Mouse (Mus musculus) embryonic facial prominence, embryonic 14.5 days (tissue): ENCODE measurements around the gene Cnot4. TPM values are rescaled to one million over a fixed set of nuclear protein-coding genes. Genes with fewer than 3 reads are reported as not detected.

Experiments
- ATAC-seq: fragments of 200-750 bp; cut with Nextera tagmentation; 2 replicates; pipeline ENCODE4 v1.8.0; 2017; ENCODE audit warnings: low read depth, moderate number of reproducible peaks, moderate TSS enrichment
- DNase-seq: peaks from one replicate; pipeline ENCODE4 v3.0.0-alpha.2; 2015; ENCODE audit warnings: low spot score
- H3K27ac ChIP-seq: fragments of 300-500 bp; sonication (generic); replicated peaks from 2 replicates; pipeline ENCODE4 v1.5.1; 2014; ENCODE audit warnings: low read depth, mild to moderate bottlenecking, low read length, moderate library complexity
- H3K27me3 ChIP-seq: fragments of 300-500 bp; sonication (generic); replicated peaks from 2 replicates; pipeline ENCODE4 v1.6.1; 2014; ENCODE audit warnings: low read length; ENCODE audit not compliant: control insufficient read depth, insufficient read depth
- H3K36me3 ChIP-seq: fragments of 300-500 bp; sonication (generic); 2 replicates; pipeline ENCODE4 v1.6.1; 2014; ENCODE audit warnings: low read length, mixed read lengths; ENCODE audit not compliant: control insufficient read depth, insufficient read depth
- H3K4me1 ChIP-seq: fragments of 300-500 bp; sonication (generic); 2 replicates; pipeline ENCODE4 v1.6.1; 2014; ENCODE audit warnings: antibody characterized with exemption, low read length; ENCODE audit not compliant: control insufficient read depth, insufficient read depth
- H3K4me2 ChIP-seq: fragments of 300-500 bp; sonication (generic); 2 replicates; pipeline ENCODE4 v1.6.1; 2014; ENCODE audit warnings: low read depth, mild to moderate bottlenecking, low read length, moderate library complexity, mixed read lengths
- H3K4me3 ChIP-seq: fragments of 300-500 bp; sonication (generic); 2 replicates; pipeline ENCODE4 v1.5.1; 2014; ENCODE audit warnings: low read depth, mild to moderate bottlenecking, low read length
- H3K9ac ChIP-seq: fragments of 300-500 bp; sonication (generic); 2 replicates; pipeline ENCODE4 v1.6.1; 2014; ENCODE audit warnings: low read depth, mild to moderate bottlenecking, low read length, moderate library complexity, mixed read lengths
- H3K9me3 ChIP-seq: fragments of 300-500 bp; sonication (generic); 2 replicates; pipeline ENCODE4 v1.6.1; 2016; ENCODE audit warnings: low read length; ENCODE audit not compliant: control insufficient read depth
- WGBS: fragments of 180-500 bp; shearing (Covaris S2); extraction: QIAGEN DNeasy Blood & Tissue Kit; methylation state at CpG from one replicate; pipeline ENCODE4 v1.1.7; 2014; 5-methylcytosine and 5-hydroxymethylcytosine counted together
- polyA plus RNA-seq: library from polyadenylated mRNA; unstranded; fragments of >200 nt; fragmentation: Nextera tagmentation; extraction: Ambion mirVana; gene quantifications from 2 replicates; pipeline ENCODE4 v1.2.1, GENCODE M21; 2014

Cnot4 gene
- polyA plus RNA-seq, 1 experiment from 2014 or later = 29.8 TPM

DNA sequence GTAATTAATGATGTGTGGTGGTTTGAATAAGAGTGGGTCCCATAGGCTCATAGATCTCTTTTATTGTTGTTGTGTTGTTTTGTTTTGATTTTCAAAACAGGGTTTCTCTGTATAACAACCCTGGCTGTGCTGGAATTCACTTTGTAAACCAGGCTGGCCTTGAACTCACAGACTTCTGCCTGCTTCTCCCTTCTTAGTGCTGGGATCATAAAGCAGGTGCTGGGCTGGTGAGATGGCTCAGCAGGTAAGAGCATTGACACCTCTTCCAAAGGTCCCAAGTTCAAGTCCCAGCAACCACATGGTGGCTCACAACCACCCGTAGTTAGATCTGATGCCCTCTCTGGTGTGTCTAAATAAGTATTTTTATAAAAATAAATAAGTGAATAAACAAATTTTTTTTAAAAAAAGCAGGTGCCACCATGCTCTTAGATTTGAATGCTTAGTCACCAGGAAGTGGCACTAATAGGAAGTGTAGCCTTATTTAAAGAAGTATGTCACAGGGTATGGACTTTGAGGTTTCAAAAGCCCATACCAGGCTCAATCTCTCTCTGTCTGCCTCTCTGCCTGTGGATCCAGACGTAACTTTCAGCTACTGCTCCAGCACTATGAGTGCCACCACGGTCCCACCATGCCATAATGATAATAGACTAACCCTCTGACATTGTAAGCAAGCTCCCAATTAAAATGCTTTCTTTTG, 14.3 kb upstream of the Cnot4 start:
- peaks cover 11% of the 10 kb centered on the region; the same call in 1 of the 2 replicates for H3K9me3 ChIP-seq
- H3K36me3 ChIP-seq = no peaks in the 10 kb centered on the region
- ATAC-seq (no peak), DNase-seq (no peak)
- no peaks in the 10 kb centered on the region for H3K27me3 ChIP-seq
- H3K4me2 ChIP-seq = no peak overlapping the region
- 77% methylated on average over 3 of the region's 3 CpGs for WGBS
- H3K27ac ChIP-seq = no peak overlapping the region
- H3K9ac ChIP-seq = no peak overlapping the region
- no peaks in the 10 kb centered on the region for H3K4me1 ChIP-seq
- H3K4me3 ChIP-seq = no peak overlapping the region

- 74% methylated on average over 2 of the region's 2 CpGs for WGBS
- no peak for DNase-seq
- Histone ChIP-seq H3K4me1 (no peaks in the 10 kb centered on the region), H3K9ac (no peak overlapping the region), H3K27me3 (no peaks in the 10 kb centered on the region), H3K4me3 (no peak overlapping the region), H3K9me3 (peaks cover 11% of the 10 kb centered on the region; the same call in 1 of the 2 replicates), H3K4me2 (no peak overlapping the region), H3K36me3 (no peaks in the 10 kb centered on the region), H3K27ac (no peak overlapping the region)
- ATAC-seq = no peak
These were observed 12.0 kb upstream of the Cnot4 start for GRCm38 (mm10) chr6:35145569-35145968.

- 87% methylated on average over 1 of the region's 1 CpGs for WGBS
- Histone ChIP-seq H3K9me3 (peaks cover 4% of the 10 kb centered on the region; the same call in 1 of the 2 replicates), H3K4me1 (no peaks in the 10 kb centered on the region), H3K36me3 (no peaks in the 10 kb centered on the region), H3K27me3 (no peaks in the 10 kb centered on the region), H3K4me3 (no peak overlapping the region), H3K9ac (no peak overlapping the region), H3K4me2 (no peak overlapping the region), H3K27ac (no peak overlapping the region)
- DNase-seq (no peak), ATAC-seq (no peak)
These were observed 6.8 kb upstream of the Cnot4 start for GRCm38 (mm10) chr6:35140351-35140750.

DNA sequence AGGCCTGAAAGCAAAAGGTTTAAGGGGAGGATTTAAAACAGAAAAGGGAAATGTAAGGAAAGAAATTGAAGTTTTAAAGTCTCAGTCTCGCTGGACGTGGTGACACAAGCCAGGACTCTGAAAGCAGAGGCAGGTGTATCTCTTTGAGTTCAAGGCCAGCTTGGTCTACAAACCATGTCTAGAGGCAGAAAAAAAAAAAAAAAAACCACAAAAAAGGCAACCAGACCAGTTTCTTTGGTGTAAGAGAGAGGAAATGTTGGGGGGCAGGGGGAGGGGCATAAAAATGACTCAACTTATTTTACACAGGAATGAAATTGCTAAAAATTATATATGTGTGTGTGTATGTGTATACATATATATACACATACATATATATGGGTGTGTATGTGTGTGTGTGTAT, 1.3 kb upstream of the Cnot4 start:
- no peak overlapping the region for H3K9ac ChIP-seq
- H3K4me3 ChIP-seq = peak overlapping the region; percentile 79; the same call in 1 of the 2 replicates
- H3K4me1 ChIP-seq = peaks cover 10% of the 10 kb centered on the region
- H3K9me3 ChIP-seq = no peaks in the 10 kb centered on the region
- H3K27me3 ChIP-seq = no peaks in the 10 kb centered on the region
- DNase-seq = no peak
- no peak overlapping the region for H3K27ac ChIP-seq
- no peaks in the 10 kb centered on the region for H3K36me3 ChIP-seq
- ATAC-seq = no peak
- H3K4me2 ChIP-seq = peak overlapping the region; percentile 85; the same call in 1 of the 2 replicates
- 53% methylated on average over 2 of the region's 2 CpGs for WGBS

DNA sequence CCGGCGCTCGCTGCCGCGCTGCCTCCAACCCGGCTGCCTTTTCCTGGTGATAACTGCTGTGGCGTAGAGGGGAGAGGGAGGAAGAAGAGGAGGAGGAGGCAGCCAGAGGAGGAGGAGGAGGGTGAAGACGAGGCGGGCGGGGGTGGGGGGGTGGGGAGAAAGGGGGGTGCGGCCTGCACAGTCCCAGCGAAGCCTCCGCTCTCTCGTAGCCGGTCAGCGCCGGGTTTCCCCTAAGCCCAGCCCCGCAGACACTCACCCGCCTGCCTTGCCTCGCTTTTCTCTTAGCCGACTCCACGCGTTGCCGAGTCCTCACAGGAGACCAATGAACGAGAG, 312 bp downstream of the Cnot4 start:
- peaks cover 10% of the 10 kb centered on the region for H3K4me1 ChIP-seq
- peak overlapping the region; percentile 83 for H3K9ac ChIP-seq
- H3K27me3 ChIP-seq = no peaks in the 10 kb centered on the region
- no peak for DNase-seq
- no peaks in the 10 kb centered on the region for H3K9me3 ChIP-seq
- 0% methylated on average over 15 of the region's 25 CpGs for WGBS
- ATAC-seq = peak; percentile 93
- H3K27ac ChIP-seq = peak overlapping the region; percentile 95
- H3K4me2 ChIP-seq = peak overlapping the region; percentile 85
- H3K36me3 ChIP-seq = no peaks in the 10 kb centered on the region
- H3K4me3 ChIP-seq = peak overlapping the region; percentile 79

GRCm38 (mm10) chr6:35132806-35133205, 718 bp downstream of the Cnot4 start:
- Histone ChIP-seq H3K36me3 (no peaks in the 10 kb centered on the region), H3K27me3 (no peaks in the 10 kb centered on the region), H3K4me1 (peaks cover 10% of the 10 kb centered on the region), H3K4me2 (peak overlapping the region; percentile 85), H3K9ac (peak overlapping the region; percentile 83), H3K4me3 (peak overlapping the region; percentile 79), H3K27ac (peak overlapping the region; percentile 95), H3K9me3 (no peaks in the 10 kb centered on the region)
- WGBS = under 1% methylated on average over 11 of the region's 11 CpGs
- DNase-seq = peak; percentile 8
- ATAC-seq = no peak

- Histone ChIP-seq H3K4me1 (no peaks in the 10 kb centered on the region), H3K36me3 (0 out of 2 replicates have a peak, but pooled peaks cover 6% of the 10 kb centered on the region), H3K27ac (no peak overlapping the region), H3K4me2 (no peak overlapping the region), H3K9ac (no peak overlapping the region), H3K27me3 (no peaks in the 10 kb centered on the region), H3K9me3 (no peaks in the 10 kb centered on the region), H3K4me3 (no peak overlapping the region)
- 78% methylated on average over 2 of the region's 2 CpGs for WGBS
- no peak for DNase-seq
- ATAC-seq = no peak
These were observed 11.0 kb downstream of the Cnot4 start for GRCm38 (mm10) chr6:35122488-35122887.

DNA sequence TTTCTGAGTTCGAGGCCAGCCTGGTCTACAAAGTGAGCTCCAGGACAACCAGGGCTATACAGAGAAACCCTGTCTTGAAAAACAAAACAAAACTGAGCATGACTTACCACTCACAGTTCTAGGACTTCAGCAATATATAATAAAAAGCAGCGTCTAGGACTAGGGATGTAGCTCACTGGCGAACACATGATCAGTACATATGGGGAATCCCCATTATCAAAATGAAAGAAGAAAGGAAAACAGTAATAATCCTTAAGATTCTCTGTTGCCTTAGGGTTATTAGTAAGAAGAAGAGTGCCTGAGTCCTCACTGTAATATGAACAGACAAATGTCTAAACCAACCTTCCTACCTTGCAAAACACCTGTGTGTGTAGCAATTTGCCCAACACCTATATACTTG, 11.6 kb downstream of the Cnot4 start:
- H3K27ac ChIP-seq = no peak overlapping the region
- 90% methylated on average over 3 of the region's 3 CpGs for WGBS
- no peak for ATAC-seq
- no peaks in the 10 kb centered on the region for H3K27me3 ChIP-seq
- DNase-seq = no peak
- no peak overlapping the region for H3K9ac ChIP-seq
- H3K4me1 ChIP-seq = no peaks in the 10 kb centered on the region
- no peak overlapping the region for H3K4me3 ChIP-seq
- no peak overlapping the region for H3K4me2 ChIP-seq
- H3K36me3 ChIP-seq = 0 out of 2 replicates have a peak, but pooled peaks cover under 1% of the 10 kb centered on the region
- no peaks in the 10 kb centered on the region for H3K9me3 ChIP-seq

GRCm38 (mm10) chr6:35102457-35102856, 31.1 kb downstream of the Cnot4 start:
- 93% methylated on average over 1 of the region's 1 CpGs for WGBS
- H3K27me3 ChIP-seq = no peaks in the 10 kb centered on the region
- no peak overlapping the region for H3K27ac ChIP-seq
- H3K4me3 ChIP-seq = no peak overlapping the region
- no peaks in the 10 kb centered on the region for H3K4me1 ChIP-seq
- DNase-seq (no peak), ATAC-seq (no peak)
- H3K4me2 ChIP-seq = no peak overlapping the region
- H3K36me3 ChIP-seq = 0 out of 2 replicates have a peak, but pooled peaks cover 5% of the 10 kb centered on the region
- no peak overlapping the region for H3K9ac ChIP-seq
- H3K9me3 ChIP-seq = no peaks in the 10 kb centered on the region
